Mouse (Mus musculus) olfactory bulb, adult 2 months (tissue): ENCODE results near the gene Sik3.

ENCODE experiments used
- CTCF ChIP-seq: fragments of 200-500 bp; IDR thresholded peaks from 2 replicates; pipeline ENCODE4 v1.5.1; 2012; ENCODE audit warnings: low read depth, mild to moderate bottlenecking, low read length, moderate library complexity; ENCODE audit not compliant: insufficient read depth
- POLR2A ChIP-seq: fragments of 200-500 bp; IDR thresholded peaks from 2 replicates; pipeline ENCODE4 v1.6.1; 2012; ENCODE audit warnings: mild to moderate bottlenecking, low read depth, low read length, moderate library complexity; ENCODE audit not compliant: insufficient read depth

GRCm38 (mm10) chr9:45979778-45980177, 32.8 kb upstream of the Sik3 start:
- TF ChIP-seq POLR2A: no peak
- no peak for TF ChIP-seq CTCF
